Mouse (Mus musculus): ENCODE measurements around the gene Ccdc153. TPM values are rescaled to one million over a fixed set of nuclear protein-coding genes. Genes with fewer than 3 reads are reported as not detected.

The Ccdc153 gene
- total and polyA plus RNA-seq, 3 experiments, result not detected

DNA sequence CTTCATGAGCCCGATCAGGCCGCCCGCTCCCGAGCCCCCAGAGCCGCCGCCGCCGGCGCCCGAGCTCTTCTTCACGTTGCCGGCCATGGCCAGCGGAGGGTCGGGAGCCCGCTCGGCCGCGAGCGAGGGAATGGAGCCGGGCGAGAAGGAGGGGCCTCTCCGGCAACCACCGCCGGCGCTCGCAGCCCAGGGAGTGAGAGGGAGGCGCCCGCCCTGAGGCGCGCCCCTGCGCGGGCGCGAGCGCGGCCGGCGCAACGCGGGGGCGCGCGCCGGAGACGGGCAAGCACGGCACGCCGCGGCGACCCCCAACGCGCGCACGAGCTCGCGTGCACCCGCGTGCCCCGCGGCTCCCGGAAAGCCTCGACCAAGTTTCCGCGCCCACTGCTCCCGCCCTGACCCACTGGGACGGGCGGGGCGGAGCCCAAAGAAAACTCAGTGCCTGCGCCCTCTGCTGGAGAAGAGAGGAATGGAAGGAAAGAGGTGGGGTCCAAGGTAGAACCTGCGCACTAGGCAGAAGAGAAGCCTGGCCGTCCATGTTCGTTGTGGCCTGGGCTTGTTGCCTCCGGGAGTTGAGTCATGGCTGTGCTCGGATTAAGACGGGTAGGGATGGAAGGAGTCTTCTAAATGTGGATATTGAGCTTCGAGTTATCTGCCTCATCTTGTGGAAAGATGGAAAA lies 6.5 kb upstream of the Ccdc153 start, which contains the start of gene Cbl (continued):
- TF ChIP-seq CHD2 (IDR thresholded peaks at IDR 0.05; ENCODE audit: low read length) (no peak), ZKSCAN1 (IDR thresholded peaks at IDR 0.05; ENCODE audit: low read depth, low read length) (no peak), ZMIZ1 (IDR thresholded peaks at IDR 0.05; ENCODE audit: low read depth, low read length) (peak; percentile 57; the same call in 1 of the 2 replicates), ELF1 (IDR thresholded peaks at IDR 0.05; ENCODE audit: low read depth, low read length) (0 out of 2 replicates have a peak, but pooled peaks have one; percentile 66), UBTF (IDR thresholded peaks at IDR 0.05; ENCODE audit: borderline replicate concordance, insufficient read depth, low read depth, low read length) (no peak), EP300 (IDR thresholded peaks at IDR 0.05; ENCODE audit: low read depth in 1 of 2, low read length in 2 of 2) (peak in 1 of 2 experiments; percentile 44; a peak in 2 of 4 replicates), MXI1 (IDR thresholded peaks at IDR 0.05; ENCODE audit: low read depth, low read length) (peak; percentile 57), CHD1 (IDR thresholded peaks at IDR 0.05; ENCODE audit: low read depth, low read length) (peak; percentile 36; the same call in 1 of the 2 replicates), KAT2A (conservative IDR thresholded peaks at IDR 0.05; ENCODE audit: low read depth, low read length) (no peak; the same call in 1 of the 2 replicates), ETS1 (IDR thresholded peaks at IDR 0.05; ENCODE audit: low read depth, low read length) (peak; percentile 60; the same call in 1 of the 2 replicates), E2F4 (IDR thresholded peaks at IDR 0.05; ENCODE audit: borderline replicate concordance, low read depth, low read length) (no peak; the same call in 1 of the 2 replicates), RAD21 (IDR thresholded peaks at IDR 0.05; ENCODE audit: low read depth, low read length) (peak; percentile 25; the same call in 1 of the 2 replicates), POLR2A (IDR thresholded peaks at IDR 0.05; ENCODE audit: control insufficient read depth in 1 of 2, insufficient read depth in 1 of 2, low read depth in 1 of 2, low read length in 2 of 2, poor library complexity in 1 of 2) (peak in 1 of 2 experiments; percentile 90; a peak in 2 of 4 replicates), MAX (IDR thresholded peaks at IDR 0.05; ENCODE audit: low read length) (peak; percentile 68; the same call in 1 of the 2 replicates), GABPA (IDR thresholded peaks at IDR 0.05; ENCODE audit: low read depth, low read length) (no peak), MYC (IDR thresholded peaks at IDR 0.05; ENCODE audit: low read depth, low read length) (peak; percentile 51; the same call in 1 of the 2 replicates), TAL1 (IDR thresholded peaks at IDR 0.05; ENCODE audit: low read length) (no peak), TCF12 (IDR thresholded peaks at IDR 0.05; ENCODE audit: low read depth, low read length) (peak; percentile 51), SMC3 (IDR thresholded peaks at IDR 0.05; ENCODE audit: low read depth, low read length) (peak; percentile 74)

DNA sequence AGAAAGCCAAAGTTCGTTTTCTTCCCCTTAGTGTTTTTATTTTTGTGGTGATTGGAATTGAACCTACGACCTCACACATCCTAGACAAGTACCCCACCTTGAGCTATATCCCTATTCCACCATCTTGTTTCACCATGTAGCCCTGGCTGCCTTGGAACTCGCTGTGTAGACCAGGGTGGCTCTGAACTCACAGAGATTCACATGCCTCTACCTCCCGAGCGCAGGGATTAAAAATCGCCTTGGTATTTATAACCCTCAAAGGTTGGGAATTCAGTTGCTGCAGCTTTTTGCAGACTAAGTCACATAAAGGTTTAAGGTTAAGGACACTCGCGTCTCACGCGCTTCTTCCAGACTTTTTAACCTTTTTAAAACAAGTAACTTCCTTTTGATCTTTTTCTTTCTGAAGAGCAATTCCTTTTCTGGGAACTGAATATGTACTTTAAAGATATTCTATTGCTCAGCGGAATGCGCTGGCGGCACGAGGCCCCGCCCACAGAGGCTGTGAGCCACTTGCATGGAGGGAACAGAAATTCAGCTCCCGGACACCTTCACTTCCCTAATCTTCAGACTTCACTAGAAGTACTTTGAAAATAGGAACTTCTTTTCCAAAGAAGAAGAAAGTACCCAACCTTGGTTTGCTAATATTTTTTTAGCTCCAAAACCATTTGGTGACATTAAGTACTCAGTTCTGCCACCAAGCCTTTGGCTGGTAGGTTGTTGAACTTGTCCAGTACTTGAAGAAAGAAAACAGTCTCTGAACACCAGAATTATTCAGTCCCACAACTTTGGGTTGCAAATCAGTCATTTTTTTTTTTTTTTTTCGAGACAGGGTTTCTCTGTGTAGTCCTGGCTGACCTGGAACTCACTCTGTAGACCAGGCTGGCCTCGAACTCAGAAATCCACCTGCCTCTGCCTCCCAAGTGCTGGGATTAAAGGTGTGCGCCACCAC lies 5.7 kb upstream of the Ccdc153 start:
- Histone ChIP-seq H3K9ac (ENCODE audit: control insufficient read depth, low read depth, low read length, poor library complexity, severe bottlenecking) (peak overlapping the region; percentile 85), H3K79me2 (ENCODE audit: control insufficient read depth, insufficient read depth, low read length, poor library complexity) (peaks cover 27% of the 10 kb centered on the region), H3K27me3 (ENCODE audit: control insufficient read depth in 1 of 2, insufficient read depth in 2 of 2, low read length in 2 of 2) (no peaks in the 10 kb centered on the region), H3K27ac (ENCODE audit: control insufficient read depth, low read depth, low read length) (peak overlapping the region; percentile 98), H3K4me3 (ENCODE audit: control insufficient read depth in 1 of 2, insufficient read depth in 1 of 2, low read depth in 2 of 2, low read length in 2 of 2) (peak overlapping the region; percentile 60 to 73), H3K36me3 (ENCODE audit: control insufficient read depth in 1 of 2, insufficient read depth in 2 of 2, low read length in 2 of 2) (peaks cover 0 to 15% of the 10 kb centered on the region in 2 experiments; a peak in 2 of 4 replicates), H3K4me1 (ENCODE audit: control insufficient read depth in 1 of 2, insufficient read depth in 2 of 2, low read length in 2 of 2) (peaks cover 0 to 6% of the 10 kb centered on the region in 2 experiments; a peak in 3 of 4 replicates), H3K9me3 (replicated peaks; ENCODE audit: insufficient read depth, low read length) (no peaks in the 10 kb centered on the region)
- DNase-seq (ENCODE audit: low read depth, low spot score), result peak; percentile 95
- peak in 1 of 2 experiments; percentile 29; a peak in 1 of 4 replicates for TF ChIP-seq POLR2A (IDR thresholded peaks at IDR 0.05; ENCODE audit: control insufficient read depth in 1 of 2, insufficient read depth in 1 of 2, low read depth in 1 of 2, low read length in 2 of 2, poor library complexity in 1 of 2)
- no peak for TF ChIP-seq CTCF (IDR thresholded peaks at IDR 0.05 in 2 of 3, conservative IDR thresholded peaks at IDR 0.05 in 1 of 3; ENCODE audit: control insufficient read depth in 1 of 3, insufficient read depth in 1 of 3, low read depth in 2 of 3, low read length in 3 of 3, poor library complexity in 1 of 3, severe bottlenecking in 1 of 3)
- TF ChIP-seq ETS1 (IDR thresholded peaks at IDR 0.05; ENCODE audit: low read depth, low read length), result 0 out of 2 replicates have a peak, but pooled peaks have one; percentile 8
- 0 out of 2 replicates have a peak, but pooled peaks have one; percentile 36 for TF ChIP-seq ZMIZ1 (IDR thresholded peaks at IDR 0.05; ENCODE audit: low read depth, low read length)
- TF ChIP-seq POLR2AphosphoS2 (IDR thresholded peaks at IDR 0.05; ENCODE audit: low read length), result peak; percentile 7; the same call in 1 of the 2 replicates
- no peak for TF ChIP-seq POLR2AphosphoS5 (IDR thresholded peaks at IDR 0.05; ENCODE audit: borderline replicate concordance, low read depth, low read length)
- TF ChIP-seq TAL1 (IDR thresholded peaks at IDR 0.05; ENCODE audit: low read length), result no peak
- TF ChIP-seq EP300 (IDR thresholded peaks at IDR 0.05; ENCODE audit: low read depth in 1 of 2, low read length in 2 of 2), result peak in 1 of 2 experiments; percentile 49; a peak in 1 of 4 replicates
- no peak for TF ChIP-seq JUND (IDR thresholded peaks at IDR 0.05; ENCODE audit: low read depth, low read length)
- 0 out of 2 replicates have a peak, but pooled peaks have one; percentile 26 for TF ChIP-seq TCF12 (IDR thresholded peaks at IDR 0.05; ENCODE audit: low read depth, low read length)
- no peak for TF ChIP-seq RAD21 (IDR thresholded peaks at IDR 0.05; ENCODE audit: low read depth, low read length)
- TF ChIP-seq SIN3A (IDR thresholded peaks at IDR 0.05; ENCODE audit: low read length), result no peak; the same call in 1 of the 2 replicates
- TF ChIP-seq ZKSCAN1 (IDR thresholded peaks at IDR 0.05; ENCODE audit: low read depth, low read length), result no peak
- TF ChIP-seq CHD2 (IDR thresholded peaks at IDR 0.05; ENCODE audit: low read length), result no peak
- peak; percentile 53 for TF ChIP-seq TBP (IDR thresholded peaks at IDR 0.05; ENCODE audit: low read depth, low read length)
- TF ChIP-seq USF1 (IDR thresholded peaks at IDR 0.05; ENCODE audit: low read depth, low read length), result peak; percentile 30; the same call in 1 of the 2 replicates
- TF ChIP-seq MEF2A (IDR thresholded peaks at IDR 0.05; ENCODE audit: extremely low read depth, insufficient replicate concordance, low read depth, low read length, poor library complexity, severe bottlenecking), result no peak
- no peak for TF ChIP-seq UBTF (IDR thresholded peaks at IDR 0.05; ENCODE audit: borderline replicate concordance, insufficient read depth, low read depth, low read length)
- peak; percentile 56; the same call in 1 of the 2 replicates for TF ChIP-seq MAX (IDR thresholded peaks at IDR 0.05; ENCODE audit: low read length)
- TF ChIP-seq SMC3 (IDR thresholded peaks at IDR 0.05; ENCODE audit: low read depth, low read length), result 0 out of 2 replicates have a peak, but pooled peaks have one; percentile 16

All from MEL (cell line).